Mouse (Mus musculus): ENCODE results near the gene Endod1.

GRCm38 (mm10) chr9:14385665-14386064 is 4.4 kb upstream of the Endod1 start:
- TF ChIP-seq CTCF (IDR thresholded peaks at IDR 0.05; ENCODE audit: borderline replicate concordance, insufficient read depth, low read length) (no peak), POLR2A (IDR thresholded peaks at IDR 0.05; ENCODE audit: low read depth, low read length) (no peak)
